Mouse (Mus musculus) liver, embryonic 14.5 days (tissue): Measurements from ENCODE around the gene Ptcd3.

Source experiments
- CTCF ChIP-seq: IDR thresholded peaks from 2 replicates; pipeline ENCODE4 v1.5.1; 2016; ENCODE audit warnings: antibody characterized with exemption, low read depth, control low read depth
- EP300 ChIP-seq: IDR thresholded peaks from 2 replicates; pipeline ENCODE4 v1.6.1; 2016; ENCODE audit warnings: antibody characterized with exemption, low read depth

GRCm38 (mm10) chr6:71907702-71908235 lies 781 bp downstream of the Ptcd3 start:
- TF ChIP-seq CTCF (no peak), EP300 (no peak)
